Mouse (Mus musculus) mammary gland, adult 2 months (tissue): ENCODE measurements around the gene Olfr613. TPM values are rescaled to one million over a fixed set of nuclear protein-coding genes. Genes with fewer than 3 reads are reported as not detected.

Source experiments
- polyA plus RNA-seq: library from polyadenylated mRNA; depleted of rRNA; stranded (reverse); fragments of >200 nt; gene quantifications from 2 replicates; pipeline ENCODE4 v1.2.3, GENCODE M21; 2012; ENCODE audit warnings: low replicate concordance; rRNA removed

Olfr613 gene
- not detected in 2 replicates for polyA plus RNA-seq

GRCm38 (mm10) chr7:103547774-103548173, at the start of gene Olfr613:
Gene Olfr613, plus strand, starts transcription at chr7:103548074.

GRCm38 (mm10) chr7:103512022-103512421, 35.9 kb upstream of the Olfr613 start, which contains the start of gene Olfr610:
Gene Olfr610, minus strand, starts transcription at chr7:103512122.

GRCm38 (mm10) chr7:103520746-103521145, 27.1 kb upstream of the Olfr613 start, which contains the start of gene Olfr611:
Gene Olfr611, minus strand, starts transcription at chr7:103520846.

GRCm38 (mm10) chr7:103542617-103543016, 5.3 kb upstream of the Olfr613 start, which contains the start of gene Olfr612:
Gene Olfr612, minus strand, starts transcription at chr7:103542717.

GRCm38 (mm10) chr7:103555779-103556178, 7.9 kb downstream of the Olfr613 start, which contains the start of gene Olfr615:
Gene Olfr615, plus strand, starts transcription at chr7:103556079.

GRCm38 (mm10) chr7:103569043-103569442, 21.2 kb downstream of the Olfr613 start, which contains the start of gene Olfr616:
Gene Olfr616, minus strand, starts transcription at chr7:103569143.

GRCm38 (mm10) chr7:103572761-103573160, 24.9 kb downstream of the Olfr613 start, which contains the start of gene Olfr617:
Gene Olfr617, plus strand, starts transcription at chr7:103573061.

GRCm38 (mm10) chr7:103589803-103590202, 41.9 kb downstream of the Olfr613 start, which contains the start of gene Olfr618:
Gene Olfr618, plus strand, starts transcription at chr7:103590103.

GRCm38 (mm10) chr7:103600275-103600674, 52.4 kb downstream of the Olfr613 start, which contains the start of gene Olfr619:
Gene Olfr619, plus strand, starts transcription at chr7:103600575.

Other genes with a start within 250 kb of the Olfr613 start
- gene Olfr596, start 242.4 kb upstream of the Olfr613 start, polyA plus RNA-seq, result not detected in 2 replicates
- not detected in 2 replicates for gene Olfr597, start 231.8 kb upstream of the Olfr613 start, polyA plus RNA-seq
- not detected in 2 replicates for gene Olfr598, start 224.5 kb upstream of the Olfr613 start, polyA plus RNA-seq
- not detected in 2 replicates for gene Olfr599, start 212.2 kb upstream of the Olfr613 start, polyA plus RNA-seq
- gene Olfr600, start 198.4 kb upstream of the Olfr613 start, polyA plus RNA-seq, result not detected in 2 replicates
- not detected in 2 replicates for gene Olfr601, start 185.4 kb upstream of the Olfr613 start, polyA plus RNA-seq
- gene Olfr603, start 161.9 kb upstream of the Olfr613 start, polyA plus RNA-seq, result not detected in 2 replicates
- not detected in 2 replicates for gene Usp17lc, start 133.0 kb upstream of the Olfr613 start, polyA plus RNA-seq
- gene Olfr605, start 102.6 kb upstream of the Olfr613 start, polyA plus RNA-seq, result not detected in 2 replicates
- not detected in 2 replicates for gene Olfr606, start 99.0 kb upstream of the Olfr613 start, polyA plus RNA-seq
- gene Olfr607, start 83.9 kb upstream of the Olfr613 start, polyA plus RNA-seq, result not detected in 2 replicates
- gene Olfr608, start 78.2 kb upstream of the Olfr613 start, polyA plus RNA-seq, result not detected in 2 replicates
- gene Olfr609, start 50.0 kb upstream of the Olfr613 start, polyA plus RNA-seq, result not detected in 2 replicates
- gene Olfr610, start 36.0 kb upstream of the Olfr613 start, polyA plus RNA-seq, result not detected in 2 replicates
- gene Olfr611, start 27.2 kb upstream of the Olfr613 start, polyA plus RNA-seq, result not detected in 2 replicates
- not detected in 2 replicates for gene Olfr612, start 5.4 kb upstream of the Olfr613 start, polyA plus RNA-seq
- not detected in 2 replicates for gene Olfr615, start 8.0 kb downstream of the Olfr613 start, polyA plus RNA-seq
- not detected in 2 replicates for gene Olfr616, start 21.1 kb downstream of the Olfr613 start, polyA plus RNA-seq
- not detected in 2 replicates for gene Olfr617, start 25.0 kb downstream of the Olfr613 start, polyA plus RNA-seq
- gene Olfr618, start 42.0 kb downstream of the Olfr613 start, polyA plus RNA-seq, result not detected in 2 replicates
- not detected in 2 replicates for gene Olfr619, start 52.5 kb downstream of the Olfr613 start, polyA plus RNA-seq
- not detected in 2 replicates for gene Olfr620, start 64.5 kb downstream of the Olfr613 start, polyA plus RNA-seq
- not detected in 2 replicates for gene Olfr622, start 94.6 kb downstream of the Olfr613 start, polyA plus RNA-seq
- gene Olfr623, start 115.6 kb downstream of the Olfr613 start, polyA plus RNA-seq, result not detected in 2 replicates
- gene Olfr624, start 123.1 kb downstream of the Olfr613 start, polyA plus RNA-seq, result not detected in 2 replicates
- not detected in 2 replicates for gene Olfr625-ps1, start 134.6 kb downstream of the Olfr613 start, polyA plus RNA-seq
- not detected in 2 replicates for gene Olfr243, start 166.6 kb downstream of the Olfr613 start, polyA plus RNA-seq
- not detected in 2 replicates for gene Olfr628, start 182.3 kb downstream of the Olfr613 start, polyA plus RNA-seq
- not detected in 2 replicates for gene Olfr629, start 196.9 kb downstream of the Olfr613 start, polyA plus RNA-seq
- not detected in 2 replicates for gene Olfr630, start 209.3 kb downstream of the Olfr613 start, polyA plus RNA-seq
- not detected in 2 replicates for gene Olfr69, start 223.5 kb downstream of the Olfr613 start, polyA plus RNA-seq
- not detected in 2 replicates for gene Olfr68, start 231.6 kb downstream of the Olfr613 start, polyA plus RNA-seq
- gene Olfr67, start 243.7 kb downstream of the Olfr613 start, polyA plus RNA-seq, result not detected in 2 replicates